Mouse (Mus musculus) heart, adult 11 months (tissue): ENCODE results near the gene Ptpn22.
A peak's percentile ranks its signal among the peaks of the same experiment; 100 is the strongest.
"Not testable (repeated sequence)": the region's sequence is repeated elsewhere in the genome, so short reads cannot be mapped to it uniquely, and the experiment has no call there.

Experiments
- DNase-seq: peaks from one replicate; pipeline ENCODE4 v3.0.0; 2022

Ptpn22 gene

DNA sequence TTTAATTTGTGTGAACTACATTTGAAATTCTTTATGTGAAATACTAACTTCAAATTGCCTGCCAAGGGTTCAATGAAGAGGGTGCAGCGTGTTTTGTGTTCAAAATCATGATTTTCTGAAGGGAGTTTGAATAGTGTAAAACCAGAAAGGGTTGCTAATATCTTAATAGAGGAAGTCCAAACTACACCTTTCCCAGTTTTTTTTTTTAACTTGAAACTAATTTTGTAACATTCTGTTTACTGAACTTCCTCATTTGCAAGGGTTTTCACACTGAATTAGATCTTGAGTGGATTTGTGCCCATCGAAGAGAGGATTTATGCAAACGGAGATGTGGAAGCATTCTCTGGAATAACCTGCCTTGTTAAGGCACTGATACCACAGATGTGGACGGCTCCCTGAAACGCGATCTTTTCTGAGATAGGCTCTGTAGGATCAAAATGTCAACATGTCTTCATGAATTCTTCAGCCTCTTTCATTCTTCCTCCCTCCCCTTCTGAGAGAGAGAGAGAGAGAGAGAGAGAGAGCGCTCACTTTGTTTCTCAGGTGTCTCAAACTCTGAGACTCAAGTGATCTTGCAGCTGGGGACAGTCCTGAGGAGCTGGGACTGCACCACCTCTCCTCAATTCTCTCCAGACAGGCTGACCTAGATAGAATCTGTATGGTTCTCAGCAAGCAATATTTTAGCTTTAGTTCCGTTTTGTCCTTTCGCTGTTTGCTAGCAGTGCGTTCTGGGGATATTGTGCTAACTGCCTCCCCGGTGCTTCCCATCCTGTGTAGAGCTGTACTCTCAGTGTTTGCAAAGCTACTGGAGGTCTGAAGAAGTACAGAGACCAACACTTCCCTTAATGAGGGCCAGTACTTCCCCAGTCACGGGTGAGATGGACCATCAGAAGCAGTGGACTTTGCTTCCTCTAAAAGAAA, at the start of gene Ptpn22:
Gene Ptpn22 (plus strand): TSS at position 915 of the 921 bp plus-strand sequence.
- DNase-seq = peak; percentile 92

DNA sequence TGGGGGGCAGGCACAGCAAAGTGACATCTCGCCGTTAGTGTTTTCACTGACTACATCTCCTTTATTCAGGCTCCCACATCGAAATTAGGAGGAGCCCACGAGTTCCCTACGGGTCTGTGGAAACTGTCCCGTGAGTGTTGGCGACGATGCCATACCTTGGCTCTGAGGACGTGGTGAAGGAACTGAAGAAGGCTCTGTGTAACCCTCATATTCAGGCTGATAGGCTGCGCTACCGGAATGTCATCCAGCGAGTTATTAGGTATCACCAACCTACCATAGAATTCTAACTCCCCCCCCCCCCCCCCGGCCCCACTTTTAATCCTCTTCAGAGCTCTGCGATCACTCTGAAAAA, 49.8 kb upstream of the Ptpn22 start:
- DNase-seq = no peak

DNA sequence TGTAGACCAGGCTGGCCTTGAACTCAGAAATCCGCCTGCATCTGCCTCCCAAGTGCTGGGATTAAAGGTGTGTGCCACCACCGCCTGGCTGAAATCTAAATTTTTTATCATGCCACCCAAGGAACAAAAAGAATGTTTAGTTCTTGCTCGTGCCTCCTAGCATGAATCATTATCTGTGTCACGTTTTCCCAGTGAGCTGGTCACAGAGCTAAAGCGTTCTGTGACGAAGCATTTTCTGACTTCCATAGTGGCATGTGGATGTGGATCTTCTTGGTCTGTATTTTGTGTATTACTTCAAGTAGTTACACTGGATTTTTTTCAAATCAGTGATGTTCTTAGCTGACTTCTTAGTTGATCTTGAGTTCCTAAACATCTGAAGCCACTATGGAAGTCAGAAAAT, 48.6 kb upstream of the Ptpn22 start:
- DNase-seq = no peak

DNA sequence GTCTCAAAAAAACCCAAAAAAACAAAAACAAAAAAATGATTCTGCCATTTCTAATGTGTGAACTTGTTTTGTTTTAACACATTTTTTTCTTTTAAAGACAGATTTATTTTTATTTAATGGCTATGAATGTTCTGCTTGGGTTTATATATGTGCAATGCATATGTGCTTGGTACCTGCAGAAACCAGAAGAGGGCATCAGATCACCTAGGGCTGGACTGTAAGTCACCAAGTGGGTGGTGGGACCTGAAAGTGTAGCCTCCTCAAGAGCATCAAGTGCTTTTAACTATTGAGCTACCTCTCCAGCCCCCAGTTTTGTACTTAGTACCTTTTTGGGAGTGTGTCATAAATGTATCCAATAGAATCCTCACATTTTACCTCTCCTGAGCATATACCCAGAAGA, 32.0 kb upstream of the Ptpn22 start:
- DNase-seq = no peak

DNA sequence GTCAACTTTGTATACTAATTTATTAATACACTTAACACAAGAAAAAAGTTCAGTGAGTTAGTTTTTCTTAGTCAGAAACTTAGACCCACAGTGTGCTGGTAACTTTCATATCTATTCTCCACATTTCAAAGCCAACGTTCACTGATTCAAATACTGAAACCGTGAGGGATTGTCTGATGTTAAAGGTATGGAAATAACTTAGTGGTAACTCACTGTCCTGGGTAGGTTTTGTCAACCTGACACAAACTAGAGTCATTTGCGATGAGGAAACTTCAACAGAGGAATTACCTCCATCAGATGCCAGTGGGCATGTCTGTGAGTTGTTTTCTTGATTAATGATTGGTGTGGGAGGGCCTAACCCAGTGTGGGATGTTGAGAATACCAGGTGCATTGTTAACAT, 30.6 kb upstream of the Ptpn22 start:
- no peak for DNase-seq

DNA sequence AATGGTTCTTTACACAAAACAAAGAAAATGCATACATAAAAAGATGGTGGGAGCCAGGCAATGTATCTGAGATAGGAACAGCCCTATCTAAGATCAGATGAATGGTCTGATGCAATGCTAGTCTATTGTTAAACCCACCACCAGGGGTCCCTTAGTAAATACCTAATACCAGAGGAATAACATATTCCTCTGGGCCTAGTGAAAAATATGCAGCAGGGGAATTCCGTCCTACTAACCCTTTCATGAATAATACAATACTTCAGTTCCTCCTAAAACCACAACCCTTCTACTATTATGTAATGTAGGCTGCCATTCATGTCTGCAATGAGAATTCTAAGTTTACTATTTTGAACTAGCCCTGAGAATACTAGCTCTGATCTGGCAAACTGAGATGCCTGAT, 28.9 kb upstream of the Ptpn22 start:
- not testable (repeated sequence) for DNase-seq

DNA sequence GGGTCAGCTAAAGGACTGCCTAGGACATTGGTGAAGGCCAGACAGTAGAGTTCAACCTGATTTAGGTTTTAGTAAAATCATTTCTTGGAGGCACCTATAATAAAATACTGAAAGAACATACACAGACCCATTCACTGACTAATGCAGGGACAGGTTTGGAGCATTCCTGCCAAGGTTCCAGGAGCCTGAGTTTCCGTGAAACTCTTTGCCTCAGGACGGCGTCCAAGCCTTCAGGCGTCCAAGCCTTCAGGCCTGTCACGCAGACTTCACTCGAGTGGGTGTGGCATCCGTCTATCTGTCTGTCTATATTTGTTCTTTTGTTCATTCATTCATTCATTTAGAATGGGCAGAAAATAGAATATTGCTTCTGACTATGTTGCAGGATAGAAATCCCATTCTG, 28.4 kb upstream of the Ptpn22 start:
- DNase-seq = no peak

DNA sequence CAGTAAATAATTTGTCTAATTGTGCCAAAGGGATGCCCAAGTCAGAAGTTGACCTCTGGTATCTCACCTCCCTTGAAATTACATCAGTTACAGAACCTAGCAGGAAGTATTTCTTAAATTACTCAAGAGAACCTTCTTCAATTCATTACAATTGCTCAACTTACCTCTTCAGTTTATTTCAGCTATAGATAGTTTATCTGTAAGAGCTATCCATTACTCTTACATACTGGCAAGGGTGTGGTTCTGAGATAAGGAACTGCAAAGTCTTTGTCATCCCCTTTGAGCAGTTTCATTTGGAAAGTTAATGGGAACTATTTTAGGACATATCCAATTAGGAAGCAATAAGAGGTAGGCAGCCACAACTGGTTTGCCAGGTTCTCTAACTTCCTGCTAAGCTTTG, 27.2 kb upstream of the Ptpn22 start, which contains the start of gene Bcl2l15:
Gene Bcl2l15 (plus strand): TSS at position 176 of the 400 bp plus-strand sequence.
- DNase-seq = no peak

DNA sequence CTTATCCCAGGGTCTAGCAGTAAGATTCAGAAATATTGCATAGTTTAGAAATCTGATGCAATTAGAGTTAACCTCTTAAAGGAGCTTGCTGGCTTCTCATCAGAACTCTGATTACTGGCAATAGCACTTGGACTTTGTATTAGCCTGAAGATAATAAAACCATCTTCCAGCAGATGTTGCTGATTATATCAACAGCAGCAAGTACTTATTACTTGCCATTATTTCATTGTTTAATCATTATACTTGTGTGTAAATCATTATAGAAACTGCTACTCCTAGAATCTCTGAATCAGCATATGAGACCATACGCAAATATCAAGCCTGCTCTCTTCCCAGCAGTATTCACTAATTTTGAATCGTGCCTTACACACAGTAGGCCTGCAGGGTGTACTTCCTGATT, 25.6 kb upstream of the Ptpn22 start:
- DNase-seq = no peak

DNA sequence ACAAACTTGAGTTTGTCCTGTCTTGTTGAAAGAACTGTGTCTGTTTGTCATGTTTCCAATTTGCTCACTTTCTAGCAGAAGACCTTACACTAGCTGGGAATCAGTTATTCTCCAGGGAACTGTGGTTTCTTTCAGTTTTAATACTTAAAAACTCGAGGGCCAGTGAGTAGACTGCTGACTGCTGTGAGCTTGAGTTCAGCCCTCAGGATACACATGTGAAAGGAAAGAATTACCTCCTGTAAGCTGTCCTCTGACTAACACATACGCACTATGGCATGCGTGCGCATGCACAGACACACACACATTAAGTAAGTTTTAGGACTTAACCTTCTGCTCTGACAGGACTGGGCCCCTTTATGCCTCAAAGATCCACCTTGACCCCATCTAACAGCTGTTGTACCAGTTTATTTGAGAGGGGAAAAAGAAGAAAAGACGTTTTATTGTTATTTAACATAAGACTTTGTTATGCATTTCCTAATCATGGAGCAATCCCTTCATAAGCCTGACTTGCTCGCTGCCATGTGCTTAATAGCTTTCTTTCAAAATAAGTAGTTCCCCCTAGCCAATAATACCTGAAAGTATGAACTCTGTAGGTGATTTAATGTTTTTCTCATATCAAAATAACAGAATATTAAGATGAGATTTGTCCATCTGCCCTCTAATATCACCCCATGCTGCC, 24.2 kb upstream of the Ptpn22 start:
- no peak for DNase-seq

DNA sequence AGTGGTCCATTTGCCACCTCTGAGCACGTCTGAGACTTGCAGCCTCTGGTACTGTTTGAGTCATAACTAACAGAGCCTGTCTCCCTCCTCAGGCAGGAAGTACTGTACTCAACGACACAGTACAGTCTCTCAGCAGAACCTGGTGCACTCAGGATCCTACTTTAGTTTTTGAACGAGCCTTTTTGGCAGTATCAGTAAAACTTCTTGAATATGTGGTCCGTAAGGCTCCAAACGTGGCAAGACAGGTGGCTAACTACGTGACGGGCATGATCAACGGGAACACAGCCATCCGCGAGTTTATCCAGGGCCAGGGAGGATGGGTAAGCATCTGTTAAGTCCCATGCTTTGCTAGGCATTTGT, 23.7 kb upstream of the Ptpn22 start:
- no peak for DNase-seq

DNA sequence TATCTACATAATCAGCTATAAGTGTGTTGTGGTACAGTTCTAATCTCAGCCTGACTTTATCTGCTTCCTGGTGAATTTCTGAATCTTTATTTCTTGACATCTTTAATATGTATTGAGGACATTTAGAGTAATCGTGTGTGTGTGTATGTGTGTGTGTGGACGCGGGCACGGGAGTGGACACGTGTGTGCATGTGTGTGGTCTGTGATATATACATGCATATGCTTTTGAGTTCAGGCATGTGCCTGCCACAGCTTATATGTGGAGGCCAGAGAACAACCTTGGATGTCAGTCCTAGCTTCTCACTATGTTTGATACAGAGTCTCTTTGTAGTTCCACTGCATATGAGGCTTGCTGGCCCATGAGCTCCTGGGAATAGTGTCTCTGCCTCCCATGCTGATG, 23.1 kb upstream of the Ptpn22 start:
- no peak for DNase-seq

DNA sequence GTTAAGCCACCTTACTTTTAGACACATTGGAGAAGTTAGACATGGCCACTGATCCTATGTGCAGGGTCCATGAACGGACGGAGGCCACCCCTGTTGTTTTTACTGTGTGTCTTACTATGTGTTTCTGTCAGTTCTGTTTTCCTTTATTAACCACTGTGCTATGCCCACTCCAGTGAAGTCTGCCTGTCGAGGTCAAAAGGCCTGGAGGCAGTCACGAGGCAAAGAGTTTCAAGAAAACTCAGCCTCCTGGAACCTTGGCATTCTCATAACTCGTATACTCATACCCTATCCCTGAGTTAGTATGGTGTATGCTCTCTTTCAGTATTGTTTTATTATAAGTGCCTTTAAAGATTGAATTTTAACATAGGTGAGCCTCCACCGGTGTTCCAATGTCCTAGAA, 19.9 kb upstream of the Ptpn22 start:
- no peak for DNase-seq

DNA sequence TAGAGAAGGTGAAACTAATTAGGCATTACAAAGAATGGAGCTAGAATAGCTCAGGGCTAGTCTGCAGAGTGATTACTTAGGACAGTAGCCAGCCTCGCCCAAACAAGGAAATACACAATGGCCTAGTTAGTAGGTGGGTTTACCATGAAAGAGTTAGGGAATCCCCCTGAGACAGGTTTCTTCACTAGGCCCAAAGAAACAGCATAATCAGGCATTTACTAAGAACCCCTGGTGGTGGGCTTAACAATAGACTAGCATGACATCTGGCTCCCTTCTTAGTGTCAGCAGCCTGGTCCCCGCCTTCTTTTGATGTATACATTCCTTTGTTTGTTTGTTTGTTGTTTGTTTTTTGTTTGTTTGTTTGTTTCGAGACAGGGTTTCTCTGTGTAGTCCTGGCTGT, 19.4 kb upstream of the Ptpn22 start:
- DNase-seq = not testable (repeated sequence)

DNA sequence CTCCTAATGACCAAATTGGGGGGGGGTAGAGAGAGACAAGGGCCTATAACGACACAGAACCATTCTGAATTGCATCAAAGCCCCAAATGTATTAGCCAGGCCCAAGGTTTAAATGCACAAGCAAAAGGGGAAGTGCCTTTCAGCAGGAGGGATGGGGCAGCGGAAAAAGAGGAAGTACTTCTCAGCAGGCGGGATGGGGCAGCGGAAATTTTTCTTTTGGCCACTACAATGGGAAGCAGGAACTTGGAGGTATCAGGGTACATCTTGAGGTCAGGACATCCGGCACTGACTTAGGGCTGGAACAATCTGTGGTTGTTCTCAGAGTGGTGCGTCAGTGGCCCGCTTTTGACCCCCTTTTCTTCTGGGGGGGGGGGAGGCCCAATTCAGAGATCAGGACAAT, 18.6 kb upstream of the Ptpn22 start:
- not testable (repeated sequence) for DNase-seq

DNA sequence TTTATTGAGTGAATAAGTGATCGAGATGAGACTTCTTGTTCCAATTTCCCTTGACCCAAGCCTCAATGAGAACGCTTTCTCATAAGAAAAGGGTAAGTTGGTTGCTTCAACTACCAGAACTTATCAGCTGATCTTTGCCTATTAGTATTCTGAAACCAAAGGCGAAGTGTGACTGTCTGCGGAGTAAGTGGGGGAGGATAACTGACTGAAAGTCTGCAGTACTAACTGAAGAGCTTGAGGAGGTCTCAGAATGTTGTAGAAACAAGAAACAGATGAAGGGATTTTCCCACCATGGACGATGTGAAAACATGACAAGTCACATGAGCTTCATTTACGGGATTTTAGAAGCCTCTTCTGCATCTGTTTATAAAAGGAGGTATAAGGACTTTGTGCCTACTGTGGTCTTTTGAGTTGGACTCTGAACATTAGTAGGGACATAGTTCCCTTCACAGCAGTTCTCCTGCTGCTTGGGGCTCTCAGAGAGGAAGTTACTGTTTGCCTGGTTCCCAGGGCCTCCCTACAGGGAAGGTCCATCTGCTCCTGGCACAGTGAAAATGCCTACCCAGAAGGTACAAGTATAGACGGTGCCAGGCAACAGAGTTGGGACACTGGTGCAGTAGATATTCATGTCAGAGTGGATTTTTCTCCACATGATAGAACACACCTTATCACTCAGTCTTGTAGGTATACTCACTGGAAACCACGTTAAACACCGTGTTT, 8.8 kb upstream of the Ptpn22 start:
- DNase-seq = no peak

DNA sequence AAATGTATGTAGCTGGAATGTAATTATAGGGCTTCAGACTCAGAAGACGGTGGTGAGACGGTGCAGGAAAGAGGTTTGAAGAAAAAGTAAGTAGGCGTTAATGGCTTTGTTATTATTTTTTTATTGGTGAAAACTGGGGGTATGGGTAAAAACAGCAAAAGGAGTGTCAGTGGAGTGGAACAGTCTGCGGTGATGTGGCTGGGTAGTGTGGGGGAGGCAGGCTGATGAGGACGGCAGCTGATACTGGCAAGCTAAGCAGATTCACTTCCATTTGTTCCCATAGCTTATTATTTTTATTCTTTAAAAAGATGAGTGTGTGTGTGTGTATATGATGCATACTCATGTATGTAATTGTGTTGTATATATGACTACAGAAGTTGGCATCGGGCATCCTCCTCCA, 8.1 kb upstream of the Ptpn22 start:
- DNase-seq = no peak

DNA sequence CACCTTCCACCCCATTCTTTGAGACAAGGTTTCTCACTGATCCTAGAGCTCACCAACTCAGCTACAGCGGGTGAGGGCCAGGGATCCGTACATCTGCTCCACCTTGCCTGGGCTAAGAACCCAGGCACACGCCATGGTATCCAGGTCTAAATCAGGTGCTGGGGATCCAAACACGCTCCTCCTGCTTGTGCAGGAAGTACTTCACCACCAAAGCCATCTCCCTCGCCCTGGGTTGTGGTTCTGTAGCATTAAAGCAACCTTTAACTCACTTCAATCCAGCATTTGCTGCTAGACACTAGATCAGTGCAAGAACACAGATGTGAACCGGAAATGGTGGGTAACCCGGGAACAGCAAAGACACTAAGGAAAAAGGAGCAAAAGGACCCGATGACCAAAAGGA, 7.7 kb upstream of the Ptpn22 start:
- DNase-seq = no peak

DNA sequence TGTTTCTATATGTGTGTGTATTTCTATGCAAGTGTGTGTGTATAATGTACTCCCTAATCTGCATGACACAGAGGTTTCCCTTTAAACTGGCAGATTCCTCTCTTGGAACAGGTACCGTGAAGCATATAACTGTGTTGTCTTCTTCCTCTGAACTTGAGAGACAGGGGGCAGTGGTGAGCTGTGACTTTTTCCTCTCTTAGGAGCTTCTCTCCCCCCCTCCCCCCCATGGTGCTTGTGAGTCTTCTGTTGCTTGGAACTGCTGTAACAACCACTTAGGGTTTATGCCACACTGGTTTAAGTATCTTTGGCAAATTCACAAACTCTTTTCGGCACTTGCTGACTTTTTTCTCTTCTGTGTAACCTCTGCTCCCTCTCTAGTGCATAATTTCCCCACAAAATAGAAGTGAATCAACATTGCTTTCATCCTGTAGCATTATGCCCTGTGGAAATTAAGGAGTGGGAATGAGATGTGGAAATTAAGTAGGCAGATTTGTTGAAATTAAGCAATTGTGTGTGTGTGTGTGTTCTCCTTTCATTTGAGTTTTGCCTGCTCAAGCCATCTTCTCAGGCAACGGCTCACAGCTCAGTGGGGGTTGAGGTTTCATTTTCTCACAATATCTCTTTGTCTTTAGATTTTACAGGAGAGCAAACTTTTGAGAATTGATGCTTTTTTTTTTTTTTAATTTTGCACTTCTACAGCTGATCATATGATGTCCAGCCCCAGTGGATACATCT, 6.9 kb upstream of the Ptpn22 start:
- no peak for DNase-seq

DNA sequence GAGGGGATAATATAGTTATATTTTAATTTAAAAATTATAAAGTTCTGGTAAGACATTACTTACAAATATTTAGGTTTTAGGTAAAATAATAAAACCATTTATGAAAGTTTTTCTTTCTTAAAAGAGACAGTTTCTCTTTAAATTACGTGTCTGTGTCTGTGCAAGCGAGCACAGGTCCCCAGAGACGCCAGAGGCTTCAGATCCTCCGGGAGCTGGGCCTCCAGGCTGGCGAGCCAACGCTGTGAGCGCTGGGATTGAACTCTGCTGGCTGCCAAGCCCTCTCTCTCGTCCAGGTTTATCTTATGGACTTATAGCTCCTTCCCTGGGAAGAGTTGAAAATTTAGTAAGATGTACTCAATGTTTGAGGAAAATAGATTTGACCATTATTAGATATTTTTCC, 5.8 kb upstream of the Ptpn22 start:
- peak; percentile 86 for DNase-seq

DNA sequence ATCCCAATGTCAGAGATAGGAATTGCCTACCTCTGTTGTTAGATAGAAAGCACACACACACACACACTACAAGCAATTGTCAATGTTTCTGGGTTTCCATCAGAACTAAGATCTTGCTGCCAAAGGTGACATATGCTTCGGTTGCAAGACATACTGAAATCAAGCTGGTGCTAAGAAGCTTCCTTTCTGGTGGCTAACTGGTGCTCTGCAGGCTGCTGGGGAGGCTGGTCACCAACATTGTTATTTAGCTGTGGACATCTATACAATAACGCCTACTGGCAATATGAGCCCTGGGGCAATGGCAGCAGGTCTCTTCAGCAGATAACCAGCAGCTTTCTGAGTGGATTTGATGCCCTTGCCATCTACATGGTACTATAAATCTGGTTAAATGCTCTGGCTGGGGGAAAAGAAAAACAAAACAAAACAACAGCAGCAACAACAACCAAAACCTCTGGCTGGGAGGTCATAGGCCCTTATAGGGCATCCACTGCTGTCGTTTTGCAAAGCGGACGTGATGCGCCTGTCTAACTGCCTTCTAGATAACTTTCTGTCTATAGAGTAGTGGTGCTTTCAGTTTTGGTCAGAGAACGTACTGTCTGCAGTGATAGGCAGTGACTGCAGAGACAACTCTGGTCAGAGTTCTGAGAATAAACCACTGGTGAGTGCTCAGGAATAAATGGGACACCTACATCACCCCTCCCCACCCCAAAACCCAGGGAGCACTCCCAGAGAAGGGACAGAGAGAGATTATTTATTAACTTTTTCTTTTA, 2.4 kb upstream of the Ptpn22 start:
- DNase-seq = peak; percentile 77

DNA sequence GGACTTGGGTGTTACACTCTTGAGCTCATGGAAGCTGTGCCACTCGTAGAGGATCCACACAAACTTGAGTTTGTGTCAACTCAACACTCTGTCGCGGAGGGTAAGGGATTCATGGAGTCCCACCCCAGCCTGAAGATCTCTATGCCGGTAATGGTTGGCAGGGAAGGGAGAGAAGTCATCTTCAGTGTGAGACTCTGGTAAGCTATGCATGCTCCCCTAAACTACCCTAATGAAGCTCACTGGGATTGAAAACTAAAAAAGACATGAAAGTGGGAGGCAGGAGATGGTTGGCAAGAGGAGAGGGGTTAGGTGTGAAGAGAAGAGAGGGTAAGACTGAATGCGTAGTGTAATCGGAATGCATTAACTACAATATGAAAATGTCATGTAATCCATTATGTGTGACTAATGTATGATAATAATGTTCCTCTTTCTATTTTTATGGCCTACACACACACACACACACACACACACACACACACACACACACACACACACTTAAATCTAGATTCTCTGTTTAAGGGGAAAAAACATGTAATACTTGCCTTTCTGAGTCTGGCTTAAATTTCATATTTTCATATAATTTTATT, 1.5 kb upstream of the Ptpn22 start:
- DNase-seq = peak; percentile 48
